Mouse (Mus musculus): Measurements from ENCODE around the gene Pde7b.

- TF ChIP-seq POLR2A (IDR thresholded peaks at IDR 0.05; ENCODE audit: borderline replicate concordance, extremely low read depth, low read depth, low read length): no peak
- no peak for TF ChIP-seq CTCF (IDR thresholded peaks at IDR 0.05; ENCODE audit: insufficient read depth, low read length)
These were observed 329.1 kb downstream of the Pde7b start for GRCm38 (mm10) chr10:20395778-20396177.

Measured in lung, adult 2 months (tissue).